Mouse (Mus musculus): ENCODE measurements around the gene Zc3hc1.

- no peak for TF ChIP-seq CTCF (IDR thresholded peaks at IDR 0.05; ENCODE audit: low read depth)
- TF ChIP-seq EP300 (IDR thresholded peaks at IDR 0.05; ENCODE audit: low read depth), result no peak
Observed at GRCm38 (mm10) chr6:30402091-30402491, 11.3 kb upstream of the Zc3hc1 start.

Measured in liver, postnatal 0 days (tissue).